Mouse (Mus musculus) E14TG2a.4 (cell line): ENCODE results near the gene Akr1c13.

Source experiments
- CTCF ChIP-seq: conservative IDR thresholded peaks from 2 replicates; pipeline ENCODE4 v1.5.1; 2014; ENCODE audit warnings: low read length
- NANOG ChIP-seq: IDR thresholded peaks from 2 replicates; pipeline ENCODE4 v1.6.1; 2014; ENCODE audit warnings: borderline replicate concordance, low read length, mixed read lengths
- POU5F1 ChIP-seq: IDR thresholded peaks from 2 replicates; pipeline ENCODE4 v1.6.1; 2014; ENCODE audit warnings: low read length, borderline replicate concordance

- TF ChIP-seq CTCF (no peak), NANOG (no peak), POU5F1 (no peak)
These were observed at the start of gene Akr1c13 for GRCm38 (mm10) chr13:4190904-4191303.
